In genomic region chr2:31470683-31471385, GRCm38 (mm10) we compare ENCODE assay signal across 7 mouse cellular contexts. TPM values are rescaled to one million over a fixed set of nuclear protein-coding genes. Genes with fewer than 3 reads are reported as not detected.
DNase-seq lines count a peak whose midpoint lies in the region; ATAC-seq and TF ChIP-seq lines count a peak whose summit lies in the region.

No protein-coding gene starts in this region.

- DNase-seq in ES-CJ7 (ENCODE audit: low read depth, low spot score), result peak; percentile 46
- no peak for DNase-seq in hindbrain, embryonic 11.5 days (ENCODE audit: low spot score)
- no peak for DNase-seq in limb, embryonic 14.5 days (ENCODE audit: low spot score)
- DNase-seq in layer of hippocampus, adult 9-10 months (ENCODE audit: low spot score), result no peak
- DNase-seq in frontal cortex, postnatal 36 days (ENCODE audit: low spot score in 2 of 2), result no peak

- no peak overlapping the region for H3K27ac ChIP-seq in cortical plate, adult 2 months (ENCODE audit: insufficient read depth, low read length)
- H3K27ac ChIP-seq in hindbrain, embryonic 11.5 days (ENCODE audit: low read depth, low read length), result no peak overlapping the region
- H3K27ac ChIP-seq in limb, embryonic 14.5 days (replicated peaks; ENCODE audit: low read depth, low read length), result no peak overlapping the region
- no peak overlapping the region for H3K27ac ChIP-seq in midbrain, embryonic 13.5 days

- no peaks in the 10 kb centered on the region for H3K36me3 ChIP-seq in hindbrain, embryonic 11.5 days (ENCODE audit: control insufficient read depth, insufficient read depth, low read length)
- no peaks in the 10 kb centered on the region for H3K36me3 ChIP-seq in limb, embryonic 14.5 days (ENCODE audit: control insufficient read depth, insufficient read depth, low read length)
- H3K36me3 ChIP-seq in midbrain, embryonic 13.5 days, result no peaks in the 10 kb centered on the region

- H3K27me3 ChIP-seq in hindbrain, embryonic 11.5 days (ENCODE audit: control insufficient read depth, insufficient read depth, low read length), result peaks cover 37% of the 10 kb centered on the region
- H3K27me3 ChIP-seq in limb, embryonic 14.5 days (ENCODE audit: control insufficient read depth, insufficient read depth, low read length), result peaks cover 11% of the 10 kb centered on the region; the same call in 1 of the 2 replicates
- H3K27me3 ChIP-seq in midbrain, embryonic 13.5 days, result peaks cover 48% of the 10 kb centered on the region

- TF ChIP-seq CTCF in cortical plate, adult 2 months (IDR thresholded peaks at IDR 0.05; ENCODE audit: extremely low read depth, insufficient read depth, low read length), result no peak

- no peaks in the 10 kb centered on the region for H3K4me1 ChIP-seq in cortical plate, adult 2 months (ENCODE audit: control insufficient read depth, insufficient read depth, low read length)
- H3K4me1 ChIP-seq in hindbrain, embryonic 11.5 days (replicated peaks; ENCODE audit: control insufficient read depth, insufficient read depth, low read length), result peaks cover 12% of the 10 kb centered on the region
- peaks cover 17% of the 10 kb centered on the region; the same call in 1 of the 2 replicates for H3K4me1 ChIP-seq in limb, embryonic 14.5 days (ENCODE audit: control insufficient read depth, insufficient read depth, low read length)
- peaks cover 24% of the 10 kb centered on the region for H3K4me1 ChIP-seq in midbrain, embryonic 13.5 days (replicated peaks)

- 13% methylated on average over 18 of the region's 19 CpGs for WGBS in hindbrain, embryonic 11.5 days
- 5% methylated on average over 17 of the region's 19 CpGs for WGBS in limb, embryonic 14.5 days
- 14% methylated on average over 19 of the region's 19 CpGs for WGBS in midbrain, embryonic 13.5 days

- no peaks in the 10 kb centered on the region for H3K9me3 ChIP-seq in hindbrain, embryonic 11.5 days (ENCODE audit: control insufficient read depth, low read length)
- no peaks in the 10 kb centered on the region for H3K9me3 ChIP-seq in limb, embryonic 14.5 days (ENCODE audit: control insufficient read depth, low read length)
- H3K9me3 ChIP-seq in midbrain, embryonic 13.5 days, result no peaks in the 10 kb centered on the region

- no peak for TF ChIP-seq POLR2A in cortical plate, adult 2 months (IDR thresholded peaks at IDR 0.05; ENCODE audit: extremely low read depth, insufficient read depth, low read length)
- no peak for TF ChIP-seq POLR2A in limb, embryonic 14.5 days (IDR thresholded peaks at IDR 0.05; ENCODE audit: borderline replicate concordance, extremely low read depth, insufficient read depth, insufficient read length)

- H3K9ac ChIP-seq in hindbrain, embryonic 11.5 days (ENCODE audit: low read depth, low read length), result no peak overlapping the region
- peak overlapping the region; percentile 52 for H3K9ac ChIP-seq in limb, embryonic 14.5 days (ENCODE audit: low read depth, low read length, severe bottlenecking)
- no peak overlapping the region for H3K9ac ChIP-seq in midbrain, embryonic 13.5 days (replicated peaks)

- H3K4me3 ChIP-seq in cortical plate, adult 2 months (ENCODE audit: insufficient read depth, low read length), result peak overlapping the region; percentile 50
- peak overlapping the region; percentile 32 for H3K4me3 ChIP-seq in hindbrain, embryonic 11.5 days (ENCODE audit: low read depth, low read length)
- H3K4me3 ChIP-seq in limb, embryonic 14.5 days (replicated peaks; ENCODE audit: low read length), result peak overlapping the region; percentile 43
- peak overlapping the region; percentile 45 for H3K4me3 ChIP-seq in midbrain, embryonic 13.5 days (replicated peaks)

- no peak for ATAC-seq in hindbrain, embryonic 11.5 days (ENCODE audit: low FRiP score)
- no peak; the same call in 1 of the 2 replicates for ATAC-seq in limb, embryonic 14.5 days (ENCODE audit: low FRiP score, low read depth)
- ATAC-seq in midbrain, embryonic 13.5 days, result 0 out of 2 replicates have a peak, but pooled peaks have one; percentile 38

- peak overlapping the region; percentile 53 for H3K4me2 ChIP-seq in hindbrain, embryonic 11.5 days (replicated peaks; ENCODE audit: low read depth, low read length)
- peak overlapping the region; percentile 96 for H3K4me2 ChIP-seq in limb, embryonic 14.5 days (replicated peaks; ENCODE audit: low read depth, low read length, severe bottlenecking)
- H3K4me2 ChIP-seq in midbrain, embryonic 13.5 days (replicated peaks), result peak overlapping the region; percentile 90

RNA-seq across cellular contexts. Expression of gene Ass1, which starts 0.8 kb away (rescaled TPM):
- 37.1 and 39.2 TPM in 2 replicates for polyA plus RNA-seq in cortical plate, adult 2 months (2012; rRNA removed)
- polyA plus RNA-seq in hindbrain, embryonic 11.5 days (2014; fragmentation: Nextera tagmentation; extraction: Ambion mirVana), result 10.3 and 11.0 TPM in 2 replicates
- polyA plus RNA-seq in limb, embryonic 14.5 days (2012; rRNA removed), result 15.4 and 17.1 TPM in 2 replicates
- polyA plus RNA-seq in limb, embryonic 14.5 days (2014; fragmentation: Nextera tagmentation; extraction: Ambion mirVana), result 21.3 and 27.1 TPM in 2 replicates
- polyA plus RNA-seq in midbrain, embryonic 13.5 days (2015; fragmentation: Nextera tagmentation; extraction: Ambion mirVana), result 10.5 and 12.1 TPM in 2 replicates
